Mouse (Mus musculus): ENCODE measurements around the gene Ephb1. TPM values are rescaled to one million over a fixed set of nuclear protein-coding genes. Genes with fewer than 3 reads are reported as not detected.

Ephb1 gene
- polyA plus RNA-seq, 1 experiment from 2014 or later = 18.8 TPM

DNA sequence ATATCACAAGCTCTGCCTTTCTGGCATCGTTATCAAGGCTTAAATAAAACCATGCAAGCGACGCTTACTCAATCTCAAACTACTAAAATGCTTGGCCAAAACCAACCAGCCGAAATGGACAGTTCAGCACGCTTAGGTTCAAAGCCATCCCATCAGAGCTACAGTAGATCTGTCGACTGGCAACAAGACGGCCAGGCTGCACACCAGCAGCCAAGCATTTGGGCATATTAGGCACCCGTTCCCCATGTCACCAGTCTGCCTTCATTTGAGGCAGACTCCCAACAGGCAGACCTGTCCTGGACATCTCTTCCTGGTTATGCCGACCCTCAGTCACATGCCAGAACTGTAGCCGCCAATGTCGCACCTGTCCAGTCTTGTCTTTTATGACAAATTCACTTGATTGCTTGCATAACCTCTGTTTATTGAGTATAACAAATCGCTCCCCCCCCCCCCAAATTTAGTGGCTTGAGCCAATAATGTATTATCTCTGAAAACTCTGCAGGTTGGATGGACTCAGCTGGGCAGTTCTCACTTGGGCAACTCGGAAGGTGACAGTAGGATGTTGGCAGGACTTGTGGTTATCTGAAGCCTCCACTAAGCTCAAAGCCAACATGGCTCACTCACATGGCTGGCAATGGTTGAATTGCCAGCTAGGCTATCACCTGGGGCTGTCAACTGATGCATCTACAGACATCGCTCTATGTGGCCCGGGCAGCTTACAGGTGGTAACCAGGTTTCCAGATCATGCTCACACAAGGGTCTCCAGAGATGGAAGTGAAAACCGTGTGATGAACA is 24.0 kb downstream of the Ephb1 start:
- Histone ChIP-seq H3K27me3 (ENCODE audit: control insufficient read depth, insufficient read depth, low read length) (no peaks in the 10 kb centered on the region), H3K9ac (ENCODE audit: low read length) (no peak overlapping the region), H3K27ac (ENCODE audit: low read depth, low read length) (no peak overlapping the region), H3K4me3 (ENCODE audit: low read depth, low read length) (no peak overlapping the region), H3K9me3 (ENCODE audit: control insufficient read depth, low read length) (no peaks in the 10 kb centered on the region), H3K36me3 (ENCODE audit: control insufficient read depth, insufficient read depth, low read length) (no peaks in the 10 kb centered on the region), H3K4me2 (no peak overlapping the region), H3K4me1 (ENCODE audit: control insufficient read depth, insufficient read depth, low read length) (no peaks in the 10 kb centered on the region)
- DNase-seq (ENCODE audit: low spot score, missing footprints) (peak; percentile 65), ATAC-seq (ENCODE audit: low FRiP score) (no peak)
- WGBS = 94% methylated on average over 16 of the region's 16 CpGs

DNA sequence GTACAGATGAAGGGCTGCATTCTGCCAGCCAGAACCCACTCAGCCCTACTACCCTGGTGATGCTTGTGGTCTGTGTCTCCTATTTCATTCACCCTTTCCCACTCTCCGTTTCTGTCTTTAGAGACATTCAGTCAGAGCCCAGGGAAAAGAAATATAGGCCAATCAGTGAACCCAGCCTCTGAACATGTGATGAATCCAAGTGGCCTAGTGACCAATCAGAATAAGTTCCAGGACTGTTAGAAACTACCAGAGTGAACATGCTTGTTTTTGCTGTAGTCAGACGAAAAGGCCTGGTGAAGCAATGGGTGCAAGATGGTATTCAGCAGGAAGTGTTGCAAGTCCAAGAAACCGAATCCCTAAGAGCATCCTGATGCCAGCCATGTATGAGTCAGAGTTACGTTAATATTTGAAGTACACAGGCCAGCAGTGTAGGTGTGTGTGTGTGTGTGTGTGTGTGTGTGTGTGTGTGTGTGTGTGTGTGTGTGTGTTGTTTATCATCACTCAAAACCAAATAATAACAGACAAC is 26.8 kb downstream of the Ephb1 start:
- H3K4me2 ChIP-seq = no peak overlapping the region
- ATAC-seq (ENCODE audit: low FRiP score) (no peak), DNase-seq (ENCODE audit: low spot score, missing footprints) (no peak)
- H3K9me3 ChIP-seq (ENCODE audit: control insufficient read depth, low read length) = no peaks in the 10 kb centered on the region
- no peak overlapping the region for H3K27ac ChIP-seq (ENCODE audit: low read depth, low read length)
- no peaks in the 10 kb centered on the region for H3K27me3 ChIP-seq (ENCODE audit: control insufficient read depth, insufficient read depth, low read length)
- H3K9ac ChIP-seq (ENCODE audit: low read length) = no peak overlapping the region
- no peaks in the 10 kb centered on the region for H3K36me3 ChIP-seq (ENCODE audit: control insufficient read depth, insufficient read depth, low read length)
- H3K4me3 ChIP-seq (ENCODE audit: low read depth, low read length) = no peak overlapping the region
- WGBS = 93% methylated on average over 4 of the region's 4 CpGs
- H3K4me1 ChIP-seq (ENCODE audit: control insufficient read depth, insufficient read depth, low read length) = no peaks in the 10 kb centered on the region

DNA sequence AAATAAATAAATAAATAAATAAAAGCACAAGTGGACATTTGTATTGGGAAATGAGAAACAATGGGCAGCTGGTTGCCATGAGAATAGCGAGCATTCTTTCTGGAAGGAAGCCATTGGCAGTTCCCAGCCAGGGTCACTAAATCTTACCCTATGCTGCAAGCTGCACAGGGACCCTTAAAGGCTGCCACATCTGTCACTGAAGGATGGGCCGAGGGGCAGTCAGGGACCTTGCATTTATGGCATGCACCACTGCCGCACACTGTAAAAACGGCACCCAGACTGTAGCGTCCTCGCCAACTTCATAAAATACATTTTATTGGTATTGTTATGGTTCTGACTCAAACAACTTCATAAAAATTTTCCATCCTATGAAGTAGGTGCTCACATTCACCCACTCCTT is 39.1 kb downstream of the Ephb1 start:
- H3K9ac ChIP-seq (ENCODE audit: low read length) = no peak overlapping the region
- no peaks in the 10 kb centered on the region for H3K27me3 ChIP-seq (ENCODE audit: control insufficient read depth, insufficient read depth, low read length)
- H3K36me3 ChIP-seq (ENCODE audit: control insufficient read depth, insufficient read depth, low read length) = no peaks in the 10 kb centered on the region
- no peaks in the 10 kb centered on the region for H3K4me1 ChIP-seq (ENCODE audit: control insufficient read depth, insufficient read depth, low read length)
- WGBS = 92% methylated on average over 6 of the region's 6 CpGs
- ATAC-seq (ENCODE audit: low FRiP score) = no peak
- DNase-seq (ENCODE audit: low spot score, missing footprints) = no peak
- no peak overlapping the region for H3K27ac ChIP-seq (ENCODE audit: low read depth, low read length)
- no peak overlapping the region for H3K4me2 ChIP-seq
- no peak overlapping the region for H3K4me3 ChIP-seq (ENCODE audit: low read depth, low read length)
- no peaks in the 10 kb centered on the region for H3K9me3 ChIP-seq (ENCODE audit: control insufficient read depth, low read length)

DNA sequence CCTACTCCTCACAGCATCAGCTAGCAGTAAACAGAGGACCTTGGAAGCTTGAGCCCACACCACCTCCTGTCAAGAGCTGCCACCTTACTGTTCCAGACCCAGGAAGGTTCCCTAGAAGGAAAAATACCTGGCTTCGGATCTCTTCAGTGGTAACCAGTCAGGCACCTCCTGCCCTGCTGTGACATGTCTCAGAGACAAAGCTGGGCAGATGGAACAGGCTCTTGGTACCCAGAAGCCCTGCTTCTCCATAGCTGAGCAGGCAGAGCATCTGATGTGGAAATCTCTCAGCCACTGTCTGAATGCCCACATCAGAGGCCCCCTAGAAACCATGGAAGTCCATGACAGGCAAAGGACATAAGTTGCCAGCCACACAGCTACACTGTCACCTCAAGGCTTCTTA is 39.7 kb downstream of the Ephb1 start:
- Histone ChIP-seq H3K36me3 (ENCODE audit: control insufficient read depth, insufficient read depth, low read length) (no peaks in the 10 kb centered on the region), H3K4me3 (ENCODE audit: low read depth, low read length) (no peak overlapping the region), H3K9me3 (ENCODE audit: control insufficient read depth, low read length) (no peaks in the 10 kb centered on the region), H3K4me1 (ENCODE audit: control insufficient read depth, insufficient read depth, low read length) (no peaks in the 10 kb centered on the region), H3K4me2 (no peak overlapping the region), H3K9ac (ENCODE audit: low read length) (no peak overlapping the region), H3K27me3 (ENCODE audit: control insufficient read depth, insufficient read depth, low read length) (no peaks in the 10 kb centered on the region), H3K27ac (ENCODE audit: low read depth, low read length) (no peak overlapping the region)
- ATAC-seq (ENCODE audit: low FRiP score) (no peak), DNase-seq (ENCODE audit: low spot score, missing footprints) (no peak)
- WGBS = 83% methylated on average over 1 of the region's 1 CpGs

DNA sequence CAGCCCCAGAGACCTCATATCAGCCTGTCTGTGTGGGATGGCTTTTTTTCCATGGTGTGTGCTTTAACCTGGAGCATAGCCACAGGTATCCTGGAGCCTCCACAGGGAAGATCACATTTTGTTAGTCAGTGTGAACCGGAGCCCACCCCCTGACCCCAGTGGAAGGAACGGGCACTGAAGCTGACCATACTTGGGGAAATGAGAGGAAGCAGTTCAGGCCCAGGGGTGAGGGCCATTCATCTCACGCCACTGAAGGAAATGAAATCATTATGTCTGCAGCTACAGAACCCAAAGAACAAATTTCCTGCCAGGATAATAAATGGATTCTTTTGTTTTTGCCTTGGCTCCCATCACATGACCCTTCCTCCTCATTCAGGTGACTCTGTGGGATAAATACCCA is 44.1 kb downstream of the Ephb1 start:
- DNase-seq (ENCODE audit: low spot score, missing footprints) (no peak), ATAC-seq (ENCODE audit: low FRiP score) (no peak)
- no peaks in the 10 kb centered on the region for H3K27me3 ChIP-seq (ENCODE audit: control insufficient read depth, insufficient read depth, low read length)
- 60% methylated on average over 3 of the region's 3 CpGs for WGBS
- no peak overlapping the region for H3K9ac ChIP-seq (ENCODE audit: low read length)
- no peaks in the 10 kb centered on the region for H3K36me3 ChIP-seq (ENCODE audit: control insufficient read depth, insufficient read depth, low read length)
- H3K4me1 ChIP-seq (ENCODE audit: control insufficient read depth, insufficient read depth, low read length) = peaks cover 3% of the 10 kb centered on the region; the same call in 1 of the 2 replicates
- H3K4me3 ChIP-seq (ENCODE audit: low read depth, low read length) = no peak overlapping the region
- no peak overlapping the region for H3K4me2 ChIP-seq
- no peak overlapping the region for H3K27ac ChIP-seq (ENCODE audit: low read depth, low read length)
- no peaks in the 10 kb centered on the region for H3K9me3 ChIP-seq (ENCODE audit: control insufficient read depth, low read length)

DNA sequence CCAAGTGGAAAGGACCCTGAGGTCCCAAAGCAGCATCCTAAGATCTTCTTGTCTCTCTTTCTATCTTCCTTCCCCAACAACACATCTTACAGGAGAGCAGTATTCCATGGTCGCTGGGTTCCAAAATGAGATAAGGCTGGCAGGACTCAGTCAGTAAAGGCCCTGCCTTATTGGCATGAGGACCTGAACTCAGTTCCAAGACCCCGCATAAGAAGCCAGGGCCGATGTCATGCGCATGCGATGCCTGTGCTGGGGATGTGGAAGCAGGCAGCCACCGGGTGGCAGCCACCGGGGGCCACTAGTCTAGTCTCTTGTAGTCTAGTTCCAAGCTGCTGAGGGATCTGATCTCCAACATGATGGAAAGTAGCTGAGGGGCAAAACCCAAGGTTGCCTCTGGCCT is 45.2 kb downstream of the Ephb1 start:
- no peak overlapping the region for H3K9ac ChIP-seq (ENCODE audit: low read length)
- no peak overlapping the region for H3K27ac ChIP-seq (ENCODE audit: low read depth, low read length)
- 89% methylated on average over 7 of the region's 7 CpGs for WGBS
- no peaks in the 10 kb centered on the region for H3K36me3 ChIP-seq (ENCODE audit: control insufficient read depth, insufficient read depth, low read length)
- DNase-seq (ENCODE audit: low spot score, missing footprints) (no peak), ATAC-seq (ENCODE audit: low FRiP score) (no peak)
- H3K9me3 ChIP-seq (ENCODE audit: control insufficient read depth, low read length) = no peaks in the 10 kb centered on the region
- H3K4me1 ChIP-seq (ENCODE audit: control insufficient read depth, insufficient read depth, low read length) = peaks cover 5% of the 10 kb centered on the region; the same call in 1 of the 2 replicates
- no peaks in the 10 kb centered on the region for H3K27me3 ChIP-seq (ENCODE audit: control insufficient read depth, insufficient read depth, low read length)
- no peak overlapping the region for H3K4me3 ChIP-seq (ENCODE audit: low read depth, low read length)
- H3K4me2 ChIP-seq = no peak overlapping the region

DNA sequence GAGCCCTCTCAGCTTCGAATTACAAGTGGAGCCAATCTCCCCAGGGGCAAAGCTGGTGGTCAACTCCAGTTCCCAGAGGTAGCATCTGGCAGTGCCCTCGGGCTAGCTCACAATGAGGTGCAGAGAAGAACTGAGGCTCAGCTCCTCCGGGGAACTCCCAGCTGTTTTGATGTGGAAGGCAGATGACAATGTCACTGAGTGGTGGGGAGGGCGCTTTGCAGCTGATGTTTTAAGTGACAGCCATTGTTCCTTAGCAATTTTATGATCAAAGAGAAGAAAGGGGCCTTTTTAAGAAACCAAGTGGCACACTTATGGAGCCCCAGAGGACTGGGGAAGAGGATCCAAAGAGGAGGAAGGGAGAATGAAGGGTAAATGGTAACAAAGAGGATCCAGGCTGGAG is 46.8 kb downstream of the Ephb1 start:
- Histone ChIP-seq H3K27ac (ENCODE audit: low read depth, low read length) (no peak overlapping the region), H3K4me3 (ENCODE audit: low read depth, low read length) (no peak overlapping the region), H3K27me3 (ENCODE audit: control insufficient read depth, insufficient read depth, low read length) (no peaks in the 10 kb centered on the region), H3K4me1 (ENCODE audit: control insufficient read depth, insufficient read depth, low read length) (peaks cover 5% of the 10 kb centered on the region; the same call in 1 of the 2 replicates), H3K36me3 (ENCODE audit: control insufficient read depth, insufficient read depth, low read length) (no peaks in the 10 kb centered on the region), H3K9ac (ENCODE audit: low read length) (no peak overlapping the region), H3K9me3 (ENCODE audit: control insufficient read depth, low read length) (no peaks in the 10 kb centered on the region), H3K4me2 (no peak overlapping the region)
- WGBS = 52% methylated on average over 4 of the region's 4 CpGs
- DNase-seq (ENCODE audit: low spot score, missing footprints) = no peak
- ATAC-seq (ENCODE audit: low FRiP score) = no peak

DNA sequence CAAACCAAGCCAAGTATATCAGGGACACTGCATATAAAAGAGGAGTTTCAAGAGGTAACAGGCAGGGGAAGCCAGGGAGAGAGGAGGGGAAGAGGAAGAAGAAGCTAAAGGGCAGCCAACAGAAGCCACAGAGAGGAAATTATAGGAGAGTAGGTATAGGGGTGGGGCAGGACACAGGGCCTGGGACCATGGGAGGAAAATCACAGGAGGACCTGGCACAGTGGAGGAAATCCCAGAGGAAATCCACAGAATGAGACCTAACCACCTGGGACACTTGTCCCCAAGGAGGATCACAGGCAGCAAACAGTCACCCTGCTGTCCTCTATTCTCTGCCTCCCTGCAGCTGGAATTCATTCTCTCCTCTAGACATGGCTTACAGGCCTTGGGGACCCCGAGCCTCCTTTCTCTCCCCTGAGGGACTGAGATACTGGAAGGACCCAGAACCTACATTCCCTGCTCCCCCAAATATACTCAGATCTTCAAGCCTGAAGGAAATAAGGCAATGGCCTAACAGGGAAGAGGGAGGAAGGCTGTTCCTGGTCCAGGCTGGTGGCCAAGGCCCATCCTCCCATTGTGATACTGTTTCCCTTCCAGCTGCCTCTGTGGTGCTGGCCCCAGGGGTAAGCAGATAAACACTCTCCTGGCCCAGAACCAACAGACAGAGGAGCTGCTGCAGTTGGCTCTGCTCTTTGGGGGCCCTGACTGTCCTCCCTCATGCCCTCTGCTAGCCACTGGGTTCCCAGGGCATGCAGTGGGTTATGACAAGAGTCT is 47.7 kb downstream of the Ephb1 start:
- 80% methylated on average over 1 of the region's 1 CpGs for WGBS
- H3K9me3 ChIP-seq (ENCODE audit: control insufficient read depth, low read length) = no peaks in the 10 kb centered on the region
- no peak overlapping the region for H3K4me3 ChIP-seq (ENCODE audit: low read depth, low read length)
- no peak overlapping the region for H3K4me2 ChIP-seq
- DNase-seq (ENCODE audit: low spot score, missing footprints) (no peak), ATAC-seq (ENCODE audit: low FRiP score) (no peak)
- H3K9ac ChIP-seq (ENCODE audit: low read length) = no peak overlapping the region
- H3K27ac ChIP-seq (ENCODE audit: low read depth, low read length) = no peak overlapping the region
- peaks cover 5% of the 10 kb centered on the region; the same call in 1 of the 2 replicates for H3K4me1 ChIP-seq (ENCODE audit: control insufficient read depth, insufficient read depth, low read length)
- H3K36me3 ChIP-seq (ENCODE audit: control insufficient read depth, insufficient read depth, low read length) = no peaks in the 10 kb centered on the region
- no peaks in the 10 kb centered on the region for H3K27me3 ChIP-seq (ENCODE audit: control insufficient read depth, insufficient read depth, low read length)
